Mouse (Mus musculus) hindbrain, embryonic 16.5 days (tissue): Measurements from ENCODE around the gene Tro. TPM values are rescaled to one million over a fixed set of nuclear protein-coding genes. Genes with fewer than 3 reads are reported as not detected.

Experiments
- ATAC-seq: fragments of 200-750 bp; cut with Nextera tagmentation; 2 replicates; pipeline ENCODE4 v1.8.0; 2017; ENCODE audit warnings: moderate TSS enrichment, moderate library complexity
- H3K27ac ChIP-seq: fragments of 300-500 bp; sonication (generic); 2 replicates; pipeline ENCODE4 v1.5.1; 2014; ENCODE audit warnings: low read depth, mild to moderate bottlenecking, control low read depth, low read length, moderate library complexity
- H3K27me3 ChIP-seq: fragments of 300-500 bp; sonication (generic); replicated peaks from 2 replicates; pipeline ENCODE4 v1.6.1; 2014; ENCODE audit warnings: low read length; ENCODE audit not compliant: control insufficient read depth, insufficient read depth
- H3K36me3 ChIP-seq: fragments of 300-500 bp; sonication (generic); 2 replicates; pipeline ENCODE4 v1.6.1; 2014; ENCODE audit warnings: mild to moderate bottlenecking, low read length, moderate library complexity, mixed read lengths; ENCODE audit not compliant: control insufficient read depth, insufficient read depth
- H3K4me1 ChIP-seq: fragments of 300-500 bp; sonication (generic); 2 replicates; pipeline ENCODE4 v1.6.1; 2014; ENCODE audit warnings: low read depth, low read length; ENCODE audit not compliant: control insufficient read depth, insufficient read depth
- H3K4me2 ChIP-seq: fragments of 300-500 bp; sonication (generic); 2 replicates; pipeline ENCODE4 v1.6.1; 2014; ENCODE audit warnings: mild to moderate bottlenecking, low read length, control low read depth, moderate library complexity
- H3K4me3 ChIP-seq: fragments of 300-500 bp; sonication (generic); 2 replicates; pipeline ENCODE4 v1.5.1; 2014; ENCODE audit warnings: mild to moderate bottlenecking, low read length, control low read depth, moderate library complexity
- H3K9ac ChIP-seq: fragments of 300-500 bp; sonication (generic); 2 replicates; pipeline ENCODE4 v1.6.1; 2014; ENCODE audit warnings: low read depth, mild to moderate bottlenecking, control low read depth, low read length, moderate library complexity
- H3K9me3 ChIP-seq: fragments of 300-500 bp; sonication (generic); 2 replicates; pipeline ENCODE4 v1.6.1; 2014; ENCODE audit warnings: mild to moderate bottlenecking, low read length, moderate library complexity; ENCODE audit not compliant: control insufficient read depth
- whole genome bisulfite sequencing: fragments of 180-500 bp; shearing (Covaris S2); extraction: QIAGEN DNeasy Blood & Tissue Kit; methylation state at CpG from one replicate; pipeline ENCODE4 v1.1.7; 2014; 5-methylcytosine and 5-hydroxymethylcytosine counted together
- polyA plus RNA-seq: library from polyadenylated mRNA; unstranded; fragments of >200 nt; fragmentation: Nextera tagmentation; extraction: Ambion mirVana; gene quantifications from 2 replicates; pipeline ENCODE4 v1.2.1, GENCODE M21; 2015

Gene Tro
- 73.6 and 86.1 TPM in 2 replicates for polyA plus RNA-seq

GRCm38 (mm10) chrX:150656908-150657796 is at the start of gene Tro:
Gene Tro (minus strand): TSS chrX:150657583.
- Histone ChIP-seq H3K36me3 (peaks cover 3% of the 10 kb centered on the region; the same call in 1 of the 2 replicates), H3K4me2 (peak within 1 kb of the TSS; percentile 50), H3K4me1 (peaks cover 4% of the 10 kb centered on the region), H3K9me3 (no peaks in the 10 kb centered on the region), H3K27ac (peak within 1 kb of the TSS; percentile 77), H3K9ac (peak within 1 kb of the TSS; percentile 74), H3K4me3 (peak within 1 kb of the TSS; percentile 55), H3K27me3 (no peaks in the 10 kb centered on the region)
- ATAC-seq = peak; percentile 94
- WGBS = 24% methylated on average over 36 of the region's 37 CpGs

GRCm38 (mm10) chrX:150677505-150677904 is 20.1 kb upstream of the Tro start:
- no peaks in the 10 kb centered on the region for H3K27me3 ChIP-seq
- no peak overlapping the region for H3K4me2 ChIP-seq
- no peaks in the 10 kb centered on the region for H3K36me3 ChIP-seq
- 48% methylated on average over 1 of the region's 1 CpGs for WGBS
- H3K9me3 ChIP-seq = no peaks in the 10 kb centered on the region
- H3K4me1 ChIP-seq = no peaks in the 10 kb centered on the region
- no peak overlapping the region for H3K27ac ChIP-seq
- ATAC-seq = no peak
- H3K4me3 ChIP-seq = no peak overlapping the region
- no peak overlapping the region for H3K9ac ChIP-seq

DNA sequence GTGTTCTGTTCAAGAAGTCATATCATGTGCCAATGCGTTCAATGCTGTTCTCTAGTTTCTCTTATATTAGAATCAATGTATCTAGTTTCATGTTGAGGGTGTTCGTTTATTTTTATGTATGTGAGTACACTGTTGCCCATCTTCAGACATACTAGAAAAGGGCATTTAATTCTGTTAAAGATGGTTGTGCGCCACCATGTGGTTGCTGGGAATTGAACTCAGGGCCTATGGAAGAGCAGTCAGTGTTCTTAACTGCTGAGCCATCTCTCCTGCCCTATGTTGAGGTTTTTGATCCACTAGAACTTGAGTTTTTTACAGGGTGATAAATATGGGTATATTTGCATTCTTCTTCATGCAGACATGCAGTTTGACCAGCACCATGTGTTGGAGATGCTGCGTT is 5.4 kb upstream of the Tro start:
- no peaks in the 10 kb centered on the region for H3K27me3 ChIP-seq
- no peak for ATAC-seq
- no peak overlapping the region for H3K4me2 ChIP-seq
- H3K4me3 ChIP-seq = no peak overlapping the region
- no peaks in the 10 kb centered on the region for H3K4me1 ChIP-seq
- H3K27ac ChIP-seq = no peak overlapping the region
- H3K9me3 ChIP-seq = no peaks in the 10 kb centered on the region
- no peak overlapping the region for H3K9ac ChIP-seq
- H3K36me3 ChIP-seq = no peaks in the 10 kb centered on the region
- 42% methylated on average over 4 of the region's 4 CpGs for WGBS

DNA sequence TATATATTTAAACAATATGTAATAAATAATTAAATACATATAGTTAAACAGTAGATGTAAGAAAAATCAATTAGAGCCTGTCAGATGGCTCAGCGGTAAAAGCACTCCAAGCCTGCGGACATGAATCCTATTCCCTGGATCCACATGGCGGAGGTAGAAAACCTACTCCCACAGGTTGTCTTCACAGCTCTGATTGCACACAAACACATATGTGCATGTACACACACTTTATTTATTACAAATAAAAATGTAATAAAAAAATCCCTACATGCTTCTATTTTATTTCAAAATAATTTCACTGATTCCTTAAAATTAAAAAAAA is 375 bp upstream of the Tro start:
- Histone ChIP-seq H3K9me3 (no peaks in the 10 kb centered on the region), H3K9ac (no peak overlapping the region), H3K27me3 (no peaks in the 10 kb centered on the region), H3K4me1 (peaks cover 4% of the 10 kb centered on the region), H3K27ac (peak overlapping the region; percentile 77; the same call in 1 of the 2 replicates), H3K4me3 (peak overlapping the region; percentile 55), H3K4me2 (peak overlapping the region; percentile 50), H3K36me3 (peaks cover 3% of the 10 kb centered on the region; the same call in 1 of the 2 replicates)
- WGBS = 35% methylated on average over 3 of the region's 3 CpGs
- peak; percentile 19; the same call in 1 of the 2 replicates for ATAC-seq

- ATAC-seq = peak; percentile 83
These were observed 1.1 kb downstream of the Tro start for GRCm38 (mm10) chrX:150656122-150656907.

GRCm38 (mm10) chrX:150636421-150636820 is 21.0 kb downstream of the Tro start:
- Histone ChIP-seq H3K27ac (no peak overlapping the region), H3K27me3 (no peaks in the 10 kb centered on the region), H3K4me3 (no peak overlapping the region), H3K9me3 (no peaks in the 10 kb centered on the region), H3K36me3 (no peaks in the 10 kb centered on the region), H3K4me1 (no peaks in the 10 kb centered on the region), H3K9ac (no peak overlapping the region), H3K4me2 (no peak overlapping the region)
- 80% methylated on average over 1 of the region's 1 CpGs for WGBS
- ATAC-seq = no peak

More at GRCm38 (mm10) chrX:150656122-150656907, 1.1 kb downstream of the Tro start:
- H3K4me2 ChIP-seq = peak overlapping the region; percentile 50
- peak overlapping the region; percentile 55 for H3K4me3 ChIP-seq
- peaks cover 4% of the 10 kb centered on the region for H3K4me1 ChIP-seq
- no peaks in the 10 kb centered on the region for H3K9me3 ChIP-seq
- no peaks in the 10 kb centered on the region for H3K27me3 ChIP-seq
- 30% methylated on average over 30 of the region's 44 CpGs for WGBS
- H3K36me3 ChIP-seq = peaks cover 6% of the 10 kb centered on the region; the same call in 1 of the 2 replicates
- peak overlapping the region; percentile 77 for H3K27ac ChIP-seq
- peak overlapping the region; percentile 74 for H3K9ac ChIP-seq

DNA sequence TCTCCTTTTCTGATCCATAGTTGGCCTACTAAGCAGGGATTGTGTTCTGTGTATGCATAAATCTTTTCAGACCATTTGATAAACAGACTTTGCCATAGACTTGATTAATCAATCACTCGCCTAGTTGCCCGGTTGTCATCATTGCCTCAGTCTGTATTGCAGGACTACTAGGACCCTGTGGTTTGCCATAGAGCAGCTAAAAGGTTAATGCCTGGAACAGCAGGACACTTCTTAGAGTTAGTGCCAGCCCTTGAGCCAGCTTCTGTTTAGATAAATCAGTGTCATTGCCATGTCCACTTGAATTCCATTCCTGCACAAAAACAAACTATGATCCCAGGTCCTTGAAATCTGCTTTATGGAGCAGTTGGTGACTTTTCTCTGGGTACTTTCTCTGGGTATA is 58.5 kb downstream of the Tro start:
- no peak for ATAC-seq
- no peak overlapping the region for H3K4me3 ChIP-seq
- no peak overlapping the region for H3K27ac ChIP-seq
- no peak overlapping the region for H3K4me2 ChIP-seq
- H3K9ac ChIP-seq = no peak overlapping the region
- no peaks in the 10 kb centered on the region for H3K27me3 ChIP-seq
- H3K9me3 ChIP-seq = no peaks in the 10 kb centered on the region
- H3K4me1 ChIP-seq = no peaks in the 10 kb centered on the region
- 66% methylated on average over 2 of the region's 2 CpGs for WGBS
- H3K36me3 ChIP-seq = no peaks in the 10 kb centered on the region
